Mouse (Mus musculus) liver, embryonic 13.5 days (tissue): ENCODE data around the gene Nsfl1c. TPM values are rescaled to one million over a fixed set of nuclear protein-coding genes. Genes with fewer than 3 reads are reported as not detected.
"Not testable (repeated sequence)": the region's sequence is repeated elsewhere in the genome, so short reads cannot be mapped to it uniquely, and the experiment has no call there.

ENCODE experiments used
- ATAC-seq: fragments of 200-750 bp; cut with Nextera tagmentation; 2 replicates; pipeline ENCODE4 v1.8.0; 2017; ENCODE audit warnings: low read depth, mild to moderate bottlenecking, moderate number of reproducible peaks, moderate library complexity
- DNase-seq: peaks from one replicate; pipeline ENCODE4 v3.0.0; 2022
- H3K27ac ChIP-seq: fragments of 300-500 bp; sonication (generic); 2 replicates; pipeline ENCODE4 v1.5.1; 2015; ENCODE audit warnings: moderate library complexity, mild to moderate bottlenecking, inconsistent platforms
- H3K27me3 ChIP-seq: fragments of 300-500 bp; sonication (generic); 2 replicates; pipeline ENCODE4 v1.6.1; 2015; ENCODE audit warnings: mild to moderate bottlenecking, inconsistent platforms
- H3K36me3 ChIP-seq: fragments of 300-500 bp; sonication (generic); 2 replicates; pipeline ENCODE4 v1.6.1; 2015; ENCODE audit warnings: mild to moderate bottlenecking, inconsistent platforms
- H3K4me1 ChIP-seq: fragments of 300-500 bp; sonication (generic); replicated peaks from 2 replicates; pipeline ENCODE4 v1.6.1; 2015; ENCODE audit warnings: inconsistent platforms
- H3K4me2 ChIP-seq: fragments of 300-500 bp; sonication (generic); 2 replicates; pipeline ENCODE4 v1.6.1; 2015; ENCODE audit warnings: inconsistent platforms, mild to moderate bottlenecking, moderate library complexity
- H3K4me3 ChIP-seq: fragments of 300-500 bp; sonication (generic); replicated peaks from 2 replicates; pipeline ENCODE4 v1.5.1; 2015; ENCODE audit warnings: mild to moderate bottlenecking, inconsistent platforms
- H3K9ac ChIP-seq: fragments of 300-500 bp; sonication (generic); 2 replicates; pipeline ENCODE4 v1.6.1; 2015; ENCODE audit warnings: mild to moderate bottlenecking, inconsistent platforms
- H3K9me3 ChIP-seq: fragments of 300-500 bp; sonication (generic); replicated peaks from 2 replicates; pipeline ENCODE4 v1.6.1; 2016; ENCODE audit warnings: inconsistent platforms
- WGBS: fragments of 180-500 bp; shearing (Covaris S2); methylation state at CpG from one replicate; pipeline ENCODE4 v1.1.7; 2015; ENCODE audit not compliant: insufficient replicate concordance; 5-methylcytosine and 5-hydroxymethylcytosine counted together
- polyA plus RNA-seq: library from polyadenylated mRNA; unstranded; fragments of >200 nt; fragmentation: Nextera tagmentation; extraction: Ambion mirVana; gene quantifications from 2 replicates; pipeline ENCODE4 v1.2.1, GENCODE M21; 2015

Gene Nsfl1c
- polyA plus RNA-seq, result 99.8 and 107 TPM in 2 replicates

DNA sequence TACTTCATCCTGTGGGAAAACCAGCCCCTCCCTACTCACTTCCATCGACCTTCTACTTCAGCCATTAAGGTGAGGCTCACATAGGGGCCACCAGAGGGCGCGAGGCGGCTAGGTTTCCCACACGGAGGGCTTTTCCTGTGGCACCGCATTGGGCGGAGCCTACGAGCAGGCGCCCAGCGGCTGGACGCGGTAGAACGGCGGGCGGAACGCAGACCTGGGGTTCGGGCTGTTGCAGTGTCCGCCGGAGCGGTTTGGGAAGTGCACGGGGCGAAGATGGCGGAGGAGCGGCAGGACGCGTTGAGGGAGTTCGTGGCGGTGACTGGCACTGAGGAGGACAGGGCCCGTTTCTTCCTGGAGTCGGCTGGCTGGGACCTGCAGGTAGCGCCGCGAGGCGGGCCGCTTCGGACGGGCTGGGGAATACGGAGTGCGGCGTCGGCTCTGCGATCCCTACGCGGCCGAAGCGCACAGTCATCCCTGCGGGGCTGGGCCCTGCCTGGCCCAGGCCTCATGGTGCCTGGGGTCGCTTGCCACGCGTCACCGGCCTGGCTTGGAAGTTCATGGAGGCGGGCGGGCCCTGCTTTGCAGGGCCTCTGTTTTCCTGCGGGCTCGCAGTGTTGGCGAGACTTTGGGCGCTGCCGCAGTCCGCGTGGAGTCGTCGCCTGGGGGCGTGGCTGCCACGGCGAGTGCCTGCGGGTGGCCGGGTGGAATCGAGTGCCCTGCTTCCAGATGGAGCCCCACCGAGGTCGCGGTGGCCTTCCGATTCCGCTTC, at the start of gene Nsfl1c:
Nsfl1c (plus strand) TSS at position 148 of the 769 bp plus-strand sequence.
- H3K4me2 ChIP-seq, result peak within 1 kb of the TSS; percentile 86
- H3K36me3 ChIP-seq, result peaks cover 28% of the 10 kb centered on the region
- peaks cover 30% of the 10 kb centered on the region for H3K4me1 ChIP-seq
- peak within 1 kb of the TSS; percentile 92 for H3K4me3 ChIP-seq
- no peaks in the 10 kb centered on the region for H3K9me3 ChIP-seq
- H3K9ac ChIP-seq, result peak within 1 kb of the TSS; percentile 86
- H3K27ac ChIP-seq, result peak within 1 kb of the TSS; percentile 59
- ATAC-seq (peak; percentile 100), DNase-seq (peak; percentile 89)
- under 1% methylated on average over 73 of the region's 73 CpGs for WGBS
- H3K27me3 ChIP-seq, result peaks cover 2% of the 10 kb centered on the region; the same call in 1 of the 2 replicates

DNA sequence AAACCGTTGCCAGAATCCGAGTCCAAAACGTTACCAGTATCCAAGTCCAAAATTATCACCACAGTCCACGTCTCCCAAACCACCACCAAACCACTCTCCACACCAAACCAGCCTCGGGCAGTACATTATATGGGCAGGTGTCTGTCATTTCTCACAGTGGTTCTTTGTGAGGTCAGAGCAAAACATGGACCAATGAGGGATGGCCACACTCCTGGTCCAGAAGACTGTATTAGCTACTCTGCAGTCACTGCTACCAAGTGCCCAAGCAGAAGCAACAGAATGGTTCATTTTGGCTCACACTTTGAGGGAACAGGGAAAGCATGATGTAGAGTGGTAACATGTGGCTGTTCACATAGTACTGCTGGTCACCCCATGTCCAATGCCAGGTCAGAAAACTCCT, 17.9 kb upstream of the Nsfl1c start, which contains the start of gene 4921509C19Rik:
4921509C19Rik (minus strand) TSS at position 101 of the 400 bp plus-strand sequence.
- not testable (repeated sequence) for H3K9me3 ChIP-seq, H3K27ac ChIP-seq, H3K36me3 ChIP-seq, ATAC-seq, H3K27me3 ChIP-seq, H3K4me1 ChIP-seq, H3K4me3 ChIP-seq, DNase-seq, H3K4me2 ChIP-seq, H3K9ac ChIP-seq
- WGBS, result 62% methylated on average over 5 of the region's 5 CpGs

DNA sequence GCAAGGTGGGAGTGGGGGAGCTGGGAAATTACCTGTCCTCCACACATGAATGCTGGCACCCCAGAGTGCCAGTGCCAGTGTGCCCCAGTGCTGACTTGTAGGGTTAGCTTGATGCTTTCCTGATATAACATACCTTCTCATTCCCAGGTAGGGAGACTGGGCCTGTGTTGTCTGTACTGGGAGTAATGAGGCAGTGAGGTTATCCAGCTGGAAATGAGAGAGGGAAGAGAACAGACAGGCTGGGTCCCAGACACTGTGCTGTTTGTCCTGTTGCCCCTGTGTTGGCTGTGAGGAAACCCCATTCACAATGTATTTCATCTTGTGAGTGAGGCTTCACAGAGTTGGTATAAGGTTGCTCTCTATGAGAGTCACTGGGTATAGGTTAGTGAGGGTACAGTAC, 7.5 kb upstream of the Nsfl1c start:
- ATAC-seq, result no peak
- H3K27me3 ChIP-seq, result peaks cover 2% of the 10 kb centered on the region; the same call in 1 of the 2 replicates

DNA sequence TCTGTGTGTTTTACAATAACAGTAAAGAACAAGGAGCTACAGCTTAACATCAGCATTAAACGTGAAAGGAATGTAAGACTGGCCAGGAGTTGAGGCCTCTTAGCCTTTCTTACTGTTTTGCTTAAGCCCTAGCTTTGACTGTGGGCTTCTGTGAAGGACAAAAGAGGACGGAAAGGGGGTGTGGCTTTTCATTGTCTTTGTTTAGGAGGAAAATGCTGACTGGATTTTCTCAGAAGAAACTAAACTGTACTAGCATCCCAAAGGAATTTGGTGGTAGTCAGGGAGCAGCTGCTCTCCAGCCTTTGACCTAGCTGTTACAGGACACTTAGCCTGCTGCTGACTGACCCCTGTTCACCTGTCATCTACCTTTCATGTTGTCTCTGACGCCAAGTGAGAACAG, 4.4 kb downstream of the Nsfl1c start:
- H3K4me1 ChIP-seq, result peaks cover 46% of the 10 kb centered on the region
- peaks cover 57% of the 10 kb centered on the region for H3K36me3 ChIP-seq
- ATAC-seq (no peak), DNase-seq (no peak)
- no peaks in the 10 kb centered on the region for H3K9me3 ChIP-seq
- H3K27me3 ChIP-seq, result no peaks in the 10 kb centered on the region
- 67% methylated on average over 3 of the region's 3 CpGs for WGBS
- no peak overlapping the region for H3K9ac ChIP-seq
- no peak overlapping the region for H3K4me3 ChIP-seq
- H3K27ac ChIP-seq, result no peak overlapping the region
- no peak overlapping the region for H3K4me2 ChIP-seq

More for the DNA sequence above, 7.5 kb upstream of the Nsfl1c start:
- H3K4me2 ChIP-seq, result no peak overlapping the region
- no peak for DNase-seq
- H3K9ac ChIP-seq, result no peak overlapping the region
- no peaks in the 10 kb centered on the region for H3K4me1 ChIP-seq
- H3K9me3 ChIP-seq, result no peaks in the 10 kb centered on the region
- no peak overlapping the region for H3K27ac ChIP-seq
- no peaks in the 10 kb centered on the region for H3K36me3 ChIP-seq
- H3K4me3 ChIP-seq, result no peak overlapping the region

DNA sequence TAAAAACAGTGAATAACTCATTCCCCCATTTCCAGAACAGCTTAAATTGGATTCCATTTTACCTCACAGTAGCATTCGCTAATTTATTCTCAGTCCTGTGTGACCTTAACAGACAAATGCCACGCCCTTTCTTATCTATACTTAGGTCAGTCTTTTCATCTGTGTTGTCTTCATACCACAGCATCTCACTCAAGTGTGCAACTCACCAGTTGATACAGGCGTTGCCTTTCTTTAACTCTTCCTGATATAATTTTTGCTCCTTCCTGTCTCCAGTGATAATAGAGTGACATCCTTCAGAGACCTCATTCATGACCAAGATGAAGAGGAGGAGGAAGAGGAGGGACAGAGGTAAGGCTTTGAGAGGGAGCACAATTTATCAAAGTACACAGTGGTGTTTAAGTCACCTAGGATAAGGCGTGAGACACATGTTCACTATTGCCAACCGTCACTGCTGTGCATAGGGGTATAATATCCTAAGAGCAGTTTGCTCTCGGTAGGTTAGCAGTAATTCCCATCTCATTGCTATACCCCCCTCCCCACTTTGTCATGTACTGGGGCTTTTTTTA, 6.5 kb downstream of the Nsfl1c start:
- DNase-seq, result no peak
- peak; percentile 82 for ATAC-seq
- Histone ChIP-seq H3K36me3 (peaks cover 76% of the 10 kb centered on the region), H3K9me3 (no peaks in the 10 kb centered on the region), H3K27ac (no peak overlapping the region), H3K4me1 (peaks cover 36% of the 10 kb centered on the region), H3K4me3 (no peak overlapping the region), H3K4me2 (no peak overlapping the region), H3K9ac (no peak overlapping the region), H3K27me3 (no peaks in the 10 kb centered on the region)
- 38% methylated on average over 6 of the region's 6 CpGs for WGBS

DNA sequence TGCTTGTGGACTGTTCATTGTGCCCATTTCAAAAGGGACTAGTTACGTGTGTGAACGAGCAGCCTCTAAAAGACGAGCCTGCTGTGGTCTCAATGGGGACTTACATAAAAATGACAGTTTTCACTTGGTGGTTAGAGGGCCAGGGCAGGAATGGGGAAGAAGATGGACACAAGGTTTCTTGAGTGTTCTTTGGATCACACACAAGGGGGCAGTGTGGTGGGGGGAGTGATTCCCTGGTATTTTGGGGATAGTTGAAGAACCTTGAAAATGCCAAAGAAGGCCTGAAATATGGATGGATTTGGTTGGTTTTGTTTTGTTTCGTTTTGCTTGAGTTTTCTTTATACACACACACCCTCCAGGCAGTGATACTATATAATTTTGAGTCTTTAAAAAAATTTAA, 10.2 kb downstream of the Nsfl1c start:
- Histone ChIP-seq H3K9me3 (no peaks in the 10 kb centered on the region), H3K27me3 (no peaks in the 10 kb centered on the region), H3K36me3 (peaks cover 80% of the 10 kb centered on the region), H3K27ac (no peak overlapping the region), H3K4me3 (no peak overlapping the region), H3K4me1 (peaks cover 16% of the 10 kb centered on the region), H3K4me2 (no peak overlapping the region), H3K9ac (no peak overlapping the region)
- ATAC-seq (no peak), DNase-seq (no peak)
- WGBS, result 74% methylated on average over 4 of the region's 4 CpGs

DNA sequence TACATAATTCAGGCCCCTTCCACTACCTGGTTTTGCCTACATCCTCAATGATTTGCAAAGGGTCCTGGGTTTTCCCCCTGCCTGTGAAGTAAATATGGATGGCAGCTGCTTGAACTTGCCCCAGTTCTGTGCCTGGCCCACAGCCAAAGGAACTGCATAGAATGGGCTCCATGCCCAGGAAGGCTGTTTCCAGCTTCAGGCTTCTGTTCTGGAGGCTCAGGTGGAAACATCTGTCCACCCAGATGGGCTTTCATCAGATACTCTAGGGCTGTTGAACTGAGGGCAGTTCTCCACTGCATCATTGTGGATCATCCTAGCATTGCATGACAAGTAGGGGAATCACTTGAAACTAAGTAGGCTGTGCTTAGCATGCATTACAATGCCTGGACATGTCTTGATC, 18.2 kb downstream of the Nsfl1c start:
- Histone ChIP-seq H3K27ac (no peak overlapping the region), H3K36me3 (peaks cover 83% of the 10 kb centered on the region), H3K4me2 (no peak overlapping the region), H3K27me3 (no peaks in the 10 kb centered on the region), H3K9ac (no peak overlapping the region), H3K9me3 (no peaks in the 10 kb centered on the region), H3K4me3 (no peak overlapping the region), H3K4me1 (no peaks in the 10 kb centered on the region)
- ATAC-seq (no peak), DNase-seq (no peak)

DNA sequence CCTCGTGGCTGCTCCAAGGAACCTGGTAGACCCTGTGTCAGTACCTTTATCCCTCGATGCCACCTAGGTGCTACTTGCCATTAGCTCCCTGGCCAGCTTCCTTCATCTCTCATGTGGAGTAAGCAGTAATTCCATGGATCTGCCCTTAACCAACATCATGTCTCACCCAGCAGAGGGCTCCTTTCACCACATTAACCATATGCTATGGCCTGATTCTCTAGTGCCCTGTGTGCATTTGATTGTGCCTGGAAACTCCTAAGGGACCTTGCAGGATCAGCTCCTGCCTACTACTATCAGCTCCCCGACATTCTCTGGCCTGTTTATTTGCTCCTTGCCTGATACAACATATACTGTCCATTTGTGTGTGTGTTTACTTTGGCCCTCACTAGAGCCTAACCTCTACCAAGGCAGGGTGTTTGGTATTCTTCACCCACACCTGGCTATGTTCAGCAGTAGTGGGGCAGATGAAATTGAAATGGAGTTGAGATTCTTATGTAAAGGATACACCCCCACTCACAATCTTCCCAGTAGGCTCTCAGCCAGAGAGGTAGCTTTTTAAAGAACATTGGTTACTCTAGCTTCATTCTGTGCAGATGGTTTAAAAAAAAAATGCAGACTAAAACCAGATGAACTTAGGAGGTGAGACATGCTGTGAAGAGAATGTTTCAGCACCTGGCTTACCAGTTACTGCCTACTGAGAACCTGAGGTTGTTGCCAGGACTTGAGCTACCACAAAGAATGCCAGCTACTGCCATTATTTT, 19.7 kb downstream of the Nsfl1c start:
- ATAC-seq, result no peak
- Histone ChIP-seq H3K9ac (no peak overlapping the region), H3K27me3 (no peaks in the 10 kb centered on the region), H3K4me2 (no peak overlapping the region), H3K4me1 (no peaks in the 10 kb centered on the region), H3K36me3 (peaks cover 71% of the 10 kb centered on the region), H3K4me3 (no peak overlapping the region), H3K9me3 (no peaks in the 10 kb centered on the region), H3K27ac (no peak overlapping the region)
- DNase-seq, result no peak
- WGBS, result 71% methylated on average over 3 of the region's 3 CpGs

DNA sequence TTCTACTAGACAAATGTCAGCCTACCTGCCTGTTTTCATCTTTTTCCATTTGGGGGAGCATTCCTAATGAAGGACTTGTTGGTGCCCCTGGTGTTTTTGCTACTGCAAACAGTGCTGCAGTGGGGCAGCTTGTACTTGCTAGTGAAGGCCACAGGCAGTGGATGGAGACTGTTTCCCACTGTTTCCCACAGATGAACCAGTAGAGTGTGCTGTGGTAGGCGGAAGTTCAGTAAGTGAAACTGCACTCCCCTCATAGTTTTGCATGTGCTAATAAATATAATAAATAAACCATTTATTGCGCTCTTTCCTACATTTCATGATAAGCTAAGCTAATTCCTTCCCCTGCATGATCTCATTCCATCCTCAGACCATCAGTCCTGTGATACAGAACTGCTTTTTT, 25.0 kb downstream of the Nsfl1c start:
- 75% methylated on average over 2 of the region's 2 CpGs for WGBS
- Histone ChIP-seq H3K27ac (no peak overlapping the region), H3K4me3 (no peak overlapping the region), H3K36me3 (peaks cover 23% of the 10 kb centered on the region), H3K4me2 (no peak overlapping the region), H3K27me3 (no peaks in the 10 kb centered on the region), H3K9me3 (no peaks in the 10 kb centered on the region), H3K4me1 (peaks cover 2% of the 10 kb centered on the region; the same call in 1 of the 2 replicates), H3K9ac (no peak overlapping the region)
- ATAC-seq, result no peak
- DNase-seq, result no peak

DNA sequence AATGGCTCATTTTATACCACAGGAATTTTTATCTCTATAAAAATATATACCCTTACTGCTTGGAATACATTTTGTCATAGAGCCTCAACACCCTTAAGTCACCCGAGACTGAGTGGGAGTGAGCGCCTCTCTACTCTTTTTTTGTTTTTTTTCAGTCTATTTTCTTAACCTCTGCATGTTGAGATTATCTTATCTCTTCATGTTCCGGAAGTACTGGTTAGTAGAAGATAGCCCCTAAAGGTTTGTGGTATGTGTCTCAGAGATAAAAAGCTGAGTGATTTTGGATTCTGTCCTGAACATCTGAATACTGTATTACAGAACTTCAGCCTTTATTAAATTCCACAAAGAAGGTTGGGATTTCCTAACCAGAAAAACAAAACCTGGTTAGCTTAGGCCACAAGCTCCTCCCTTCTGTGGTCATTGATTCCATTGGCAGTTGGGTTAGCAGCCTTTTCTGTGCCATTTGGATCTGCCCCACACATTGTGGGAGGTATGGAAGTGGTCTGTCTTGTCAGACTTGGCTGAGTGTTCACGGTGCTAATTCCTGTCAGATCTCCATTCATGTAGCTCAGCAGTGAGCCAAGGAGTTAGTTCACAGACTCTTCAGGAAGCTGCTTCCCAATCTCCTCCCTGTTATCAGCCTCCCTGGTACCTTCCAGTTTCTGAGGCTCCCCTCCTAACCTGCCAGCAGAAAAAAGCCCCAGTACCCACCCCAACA, 30.5 kb downstream of the Nsfl1c start:
- 8% methylated on average over 4 of the region's 4 CpGs for WGBS
- H3K4me1 ChIP-seq, result peaks cover 12% of the 10 kb centered on the region
- H3K9me3 ChIP-seq, result no peaks in the 10 kb centered on the region
- ATAC-seq (peak; percentile 62; the same call in 1 of the 2 replicates), DNase-seq (no peak)
- no peak overlapping the region for H3K9ac ChIP-seq
- H3K27ac ChIP-seq, result no peak overlapping the region
- H3K36me3 ChIP-seq, result no peaks in the 10 kb centered on the region
- H3K4me3 ChIP-seq, result no peak overlapping the region
- H3K27me3 ChIP-seq, result peaks cover 12% of the 10 kb centered on the region; the same call in 1 of the 2 replicates
- H3K4me2 ChIP-seq, result no peak overlapping the region

DNA sequence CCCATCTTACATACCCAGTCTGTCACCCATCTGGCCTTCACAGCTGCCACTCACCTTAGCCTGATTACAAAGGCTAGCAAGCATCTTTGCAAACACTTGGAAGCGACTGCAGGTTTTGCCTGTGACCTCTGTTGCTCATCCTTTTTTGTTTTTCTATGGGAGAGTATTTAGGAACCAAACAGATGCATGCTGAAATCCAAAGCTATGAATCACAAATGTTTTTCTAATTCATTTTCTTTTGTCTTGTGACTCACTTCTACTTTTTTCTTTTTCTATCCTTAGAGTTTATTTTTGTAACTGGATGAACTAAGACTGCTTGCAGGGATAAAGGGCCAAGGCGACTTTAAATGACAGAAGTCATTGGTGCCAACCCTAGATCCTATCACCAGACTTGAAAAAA, 31.5 kb downstream of the Nsfl1c start:
- H3K4me1 ChIP-seq, result peaks cover 23% of the 10 kb centered on the region
- no peak overlapping the region for H3K4me3 ChIP-seq
- no peaks in the 10 kb centered on the region for H3K36me3 ChIP-seq
- ATAC-seq, result no peak
- DNase-seq, result no peak
- no peak overlapping the region for H3K4me2 ChIP-seq
- WGBS, result 49% methylated on average over 2 of the region's 2 CpGs
- H3K27me3 ChIP-seq, result peaks cover 12% of the 10 kb centered on the region; the same call in 1 of the 2 replicates
- no peak overlapping the region for H3K9ac ChIP-seq
- H3K9me3 ChIP-seq, result no peaks in the 10 kb centered on the region
- no peak overlapping the region for H3K27ac ChIP-seq
